Mouse (Mus musculus): ENCODE data around the gene Trim8.

Gene Trim8

GRCm38 (mm10) chr19:46479306-46480075, 22.0 kb upstream of the Trim8 start:
- no peak for ATAC-seq (ENCODE audit: insufficient number of reproducible peaks, low FRiP score, low TSS enrichment)

GRCm38 (mm10) chr19:46480624-46481345, 20.7 kb upstream of the Trim8 start:
- no peak for ATAC-seq (ENCODE audit: insufficient number of reproducible peaks, low FRiP score, low TSS enrichment)

- ATAC-seq (ENCODE audit: insufficient number of reproducible peaks, low FRiP score, low TSS enrichment) = no peak
Observed at GRCm38 (mm10) chr19:46481352-46481751, 20.1 kb upstream of the Trim8 start.

- ATAC-seq (ENCODE audit: insufficient number of reproducible peaks, low FRiP score, low TSS enrichment) = no peak
Observed at GRCm38 (mm10) chr19:46481756-46482155, 19.7 kb upstream of the Trim8 start.

GRCm38 (mm10) chr19:46482896-46483516, 18.5 kb upstream of the Trim8 start:
- ATAC-seq (ENCODE audit: insufficient number of reproducible peaks, low FRiP score, low TSS enrichment) = no peak

GRCm38 (mm10) chr19:46483701-46484328, 17.7 kb upstream of the Trim8 start:
- no peak for ATAC-seq (ENCODE audit: insufficient number of reproducible peaks, low FRiP score, low TSS enrichment)

GRCm38 (mm10) chr19:46484518-46484917, 17.0 kb upstream of the Trim8 start:
- no peak for ATAC-seq (ENCODE audit: insufficient number of reproducible peaks, low FRiP score, low TSS enrichment)

- no peak for ATAC-seq (ENCODE audit: insufficient number of reproducible peaks, low FRiP score, low TSS enrichment)
Observed at GRCm38 (mm10) chr19:46485847-46486246, 15.7 kb upstream of the Trim8 start.

- ATAC-seq (ENCODE audit: insufficient number of reproducible peaks, low FRiP score, low TSS enrichment) = no peak
Observed at GRCm38 (mm10) chr19:46486709-46487108, 14.8 kb upstream of the Trim8 start.

GRCm38 (mm10) chr19:46489448-46489847, 12.1 kb upstream of the Trim8 start:
- no peak for ATAC-seq (ENCODE audit: insufficient number of reproducible peaks, low FRiP score, low TSS enrichment)

GRCm38 (mm10) chr19:46490634-46491033, 10.9 kb upstream of the Trim8 start:
- ATAC-seq (ENCODE audit: insufficient number of reproducible peaks, low FRiP score, low TSS enrichment) = no peak

GRCm38 (mm10) chr19:46495136-46495535, 6.4 kb upstream of the Trim8 start:
- no peak for ATAC-seq (ENCODE audit: insufficient number of reproducible peaks, low FRiP score, low TSS enrichment)

- ATAC-seq (ENCODE audit: insufficient number of reproducible peaks, low FRiP score, low TSS enrichment) = no peak
Observed at GRCm38 (mm10) chr19:46497230-46497629, 4.3 kb upstream of the Trim8 start.

GRCm38 (mm10) chr19:46499539-46499835, 2.0 kb upstream of the Trim8 start:
- ATAC-seq (ENCODE audit: insufficient number of reproducible peaks, low FRiP score, low TSS enrichment) = no peak

GRCm38 (mm10) chr19:46499836-46500580, 1.5 kb upstream of the Trim8 start:
- peak; percentile 61 for ATAC-seq (ENCODE audit: insufficient number of reproducible peaks, low FRiP score, low TSS enrichment)

- ATAC-seq (ENCODE audit: insufficient number of reproducible peaks, low FRiP score, low TSS enrichment) = 0 out of 2 replicates have a peak, but pooled peaks have one; percentile 24
Observed at GRCm38 (mm10) chr19:46500581-46501341, 741 bp upstream of the Trim8 start.

GRCm38 (mm10) chr19:46502069-46502455, 560 bp downstream of the Trim8 start:
- ATAC-seq (ENCODE audit: insufficient number of reproducible peaks, low FRiP score, low TSS enrichment) = peak; percentile 26; the same call in 1 of the 2 replicates

- no peak; the same call in 1 of the 2 replicates for ATAC-seq (ENCODE audit: insufficient number of reproducible peaks, low FRiP score, low TSS enrichment)
Observed at GRCm38 (mm10) chr19:46502471-46503166, 1.1 kb downstream of the Trim8 start.
